Mouse (Mus musculus) right cerebral cortex, postnatal 10 days (tissue): Measurements from ENCODE around the gene Gapdhs.
"Not testable (repeated sequence)": the region's sequence is repeated elsewhere in the genome, so short reads cannot be mapped to it uniquely, and the experiment has no call there.

ENCODE experiments used
- DNase-seq, 2 experiments: peaks; one replicate each; pipeline ENCODE4 v3.0.0; 2021; ENCODE audit warnings: low spot score in 2 of 2

Gapdhs gene

DNA sequence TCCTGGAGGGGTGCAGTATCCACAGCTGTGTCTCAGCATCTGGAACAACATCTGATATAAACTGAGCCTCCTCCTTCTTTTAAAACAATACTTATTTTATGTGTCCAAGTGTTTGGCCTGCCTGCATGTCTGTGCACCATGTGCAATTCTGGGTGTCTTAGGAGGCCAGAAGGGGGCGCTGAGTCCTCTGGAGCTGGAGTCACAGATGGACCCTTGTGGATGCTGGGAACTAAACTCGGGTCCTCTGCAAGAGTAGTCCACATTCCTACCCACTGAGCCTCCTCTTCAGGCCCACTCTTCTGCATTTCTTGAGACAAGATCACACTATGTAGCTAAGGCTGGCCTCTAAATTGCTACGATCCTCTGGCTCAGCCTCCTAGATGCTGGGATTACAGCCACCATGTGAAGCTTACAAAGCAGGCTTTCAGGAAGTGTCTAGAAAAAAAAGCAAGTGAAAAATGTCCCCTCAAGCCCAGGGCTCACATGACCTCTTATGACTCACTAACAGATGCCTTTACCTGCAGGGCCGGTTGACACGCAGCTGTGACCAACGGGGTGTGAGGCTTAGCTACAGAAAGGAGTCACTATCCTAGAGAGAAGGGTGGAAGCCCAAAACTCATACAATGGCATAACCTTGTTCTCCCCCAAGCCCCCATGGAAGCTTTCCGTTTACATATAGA lies 4.2 kb upstream of the Gapdhs start:
- no peak for DNase-seq

GRCm38 (mm10) chr7:30744022-30744598 lies 629 bp upstream of the Gapdhs start:
- no peak for DNase-seq

- DNase-seq = not testable (repeated sequence)
These were observed 911 bp downstream of the Gapdhs start for GRCm38 (mm10) chr7:30742570-30742969.

GRCm38 (mm10) chr7:30736211-30736610 lies 7.3 kb downstream of the Gapdhs start:
- DNase-seq = no peak

DNA sequence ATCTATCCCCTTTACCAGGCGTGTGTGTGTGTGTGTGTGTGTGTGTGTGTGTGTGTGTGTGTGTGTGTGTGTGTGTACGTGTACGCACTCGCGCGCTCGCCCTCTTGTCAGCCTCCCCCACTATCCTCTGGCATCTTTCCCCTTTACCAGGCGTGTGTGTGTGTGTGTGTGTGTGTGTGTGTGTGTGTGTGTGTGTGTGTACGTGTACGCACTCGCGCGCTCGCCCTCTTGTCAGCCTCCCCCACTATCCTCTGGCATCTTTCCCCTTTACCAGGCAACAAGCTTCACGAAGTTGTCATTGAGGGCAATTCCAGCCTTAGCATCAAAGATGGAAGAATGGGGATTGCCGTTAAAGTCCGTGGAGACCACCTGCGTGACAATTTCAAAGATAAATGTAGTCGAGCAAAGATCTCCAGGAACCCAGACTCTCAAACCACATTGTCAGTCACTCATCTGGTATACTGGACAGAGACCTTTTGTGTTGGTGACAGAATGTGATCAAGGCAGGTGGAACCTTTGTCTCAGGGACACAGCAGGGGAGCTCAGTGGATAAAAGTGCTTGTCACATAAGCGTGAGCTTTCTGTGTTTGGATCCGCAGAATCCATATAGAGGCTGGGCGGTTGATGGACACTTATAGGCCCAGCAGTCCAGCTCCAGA lies 13.3 kb downstream of the Gapdhs start:
- DNase-seq = peak in 1 of 2 experiments; percentile 40

- DNase-seq = peak; percentile 97 to 98
These were observed 14.0 kb downstream of the Gapdhs start, which contains the start of gene Tmem147 for GRCm38 (mm10) chr7:30729396-30730063. Tmem147 (minus strand) TSS chr7:30729540.

DNA sequence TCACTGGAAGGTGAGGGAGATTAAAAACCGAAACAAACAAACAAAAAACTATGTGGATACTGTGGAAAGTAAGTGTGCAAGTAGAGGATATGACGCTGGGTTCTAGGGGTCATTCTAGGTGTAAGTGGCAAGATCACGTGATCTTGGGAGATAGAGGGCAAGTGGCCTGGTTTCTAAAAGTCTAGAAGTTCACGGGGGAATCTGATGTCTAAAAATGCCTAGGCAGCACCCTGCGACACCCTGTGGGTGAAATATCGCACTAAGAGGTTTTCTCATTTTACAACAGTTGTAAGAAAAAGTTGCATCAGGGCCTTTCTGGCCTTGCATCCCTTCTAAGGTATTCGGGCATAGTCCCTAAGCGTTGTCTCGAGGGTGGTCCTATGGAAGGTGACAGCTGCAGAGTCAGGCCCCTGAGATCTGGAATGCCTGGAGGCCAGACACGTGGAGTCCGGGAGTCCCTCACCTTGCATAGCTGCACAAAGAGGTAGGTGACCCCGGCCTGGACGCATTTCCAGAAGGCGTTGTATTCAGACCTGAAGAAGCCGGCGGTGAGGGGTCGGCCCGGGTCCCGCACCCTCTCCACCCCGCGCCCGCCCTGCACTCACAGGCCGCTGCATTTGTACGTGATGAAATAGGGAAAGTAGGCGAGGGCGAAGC lies 14.6 kb downstream of the Gapdhs start:
- no peak for DNase-seq

DNA sequence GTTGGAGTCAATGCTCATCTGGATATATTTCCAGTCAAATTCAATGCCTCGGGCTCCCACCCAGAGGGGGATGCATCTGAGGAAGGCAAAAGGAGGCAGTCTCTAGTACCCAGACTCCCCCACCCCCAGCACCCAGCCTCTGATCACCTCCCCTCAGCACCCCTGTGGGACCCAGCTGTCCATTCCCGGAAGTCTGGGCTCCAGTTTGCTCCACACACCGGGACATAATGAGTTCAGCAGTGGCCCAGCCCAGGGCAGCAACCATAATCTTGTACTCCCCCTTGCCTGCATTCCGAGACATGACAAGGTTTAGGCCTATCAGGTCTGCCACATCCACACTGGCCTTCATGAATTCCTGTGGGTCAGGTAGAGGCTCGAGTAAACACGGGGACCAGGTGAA lies 15.3 kb downstream of the Gapdhs start:
- no peak for DNase-seq

GRCm38 (mm10) chr7:30723274-30723953 lies 20.1 kb downstream of the Gapdhs start:
- no peak for DNase-seq

DNA sequence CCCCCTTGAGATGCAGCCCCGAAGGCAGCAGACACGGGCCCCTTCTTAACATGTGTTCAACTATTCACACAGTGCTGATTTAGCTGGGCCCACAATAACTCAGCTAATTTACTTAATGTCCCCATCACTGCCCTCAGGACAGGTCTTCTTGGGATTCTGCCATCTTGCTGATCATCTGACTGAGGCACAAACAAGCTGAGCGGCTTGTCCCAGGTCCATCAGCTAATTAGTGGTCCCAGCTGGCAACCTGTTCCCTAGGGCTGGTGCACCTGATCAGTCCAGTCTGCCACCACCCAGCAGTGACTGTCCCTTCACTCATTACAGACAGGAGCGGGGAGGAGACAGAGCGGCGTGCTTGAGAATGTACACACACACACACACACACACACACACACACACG lies 22.2 kb downstream of the Gapdhs start:
- no peak for DNase-seq

DNA sequence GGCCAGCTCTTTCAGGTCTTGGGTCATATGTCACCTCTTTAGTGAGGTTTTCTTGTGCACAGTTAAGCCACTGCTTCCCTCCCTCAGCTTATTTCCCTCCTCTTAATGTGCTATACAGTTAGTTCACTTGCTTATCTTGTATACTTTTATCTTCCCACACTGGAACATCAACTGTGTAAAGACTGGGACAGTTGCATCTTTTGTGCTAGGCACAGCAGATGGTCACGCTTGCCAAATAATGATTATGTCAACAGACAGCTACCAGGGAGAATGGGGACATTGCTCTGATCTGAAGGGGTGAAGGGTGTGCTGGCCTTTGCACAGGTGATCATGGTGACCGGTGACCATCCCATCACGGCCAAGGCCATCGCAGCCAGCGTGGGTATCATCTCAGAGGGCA lies 23.8 kb downstream of the Gapdhs start:
- DNase-seq = peak in 1 of 2 experiments; percentile 23

DNA sequence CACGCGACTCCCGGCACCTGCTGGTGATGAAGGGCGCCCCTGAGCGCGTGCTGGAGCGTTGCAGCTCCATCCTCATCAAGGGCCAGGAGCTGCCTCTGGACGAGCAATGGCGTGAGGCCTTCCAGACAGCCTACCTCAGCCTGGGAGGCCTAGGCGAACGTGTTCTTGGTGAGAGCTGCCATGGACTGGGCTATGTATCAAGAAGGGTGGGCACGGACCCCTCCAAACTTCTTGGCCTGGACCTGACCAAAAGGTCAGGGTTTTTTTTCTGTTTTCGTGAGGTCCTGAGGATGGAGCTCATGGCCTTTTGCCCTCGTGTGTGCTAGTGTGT lies 25.8 kb downstream of the Gapdhs start:
- DNase-seq = no peak

DNA sequence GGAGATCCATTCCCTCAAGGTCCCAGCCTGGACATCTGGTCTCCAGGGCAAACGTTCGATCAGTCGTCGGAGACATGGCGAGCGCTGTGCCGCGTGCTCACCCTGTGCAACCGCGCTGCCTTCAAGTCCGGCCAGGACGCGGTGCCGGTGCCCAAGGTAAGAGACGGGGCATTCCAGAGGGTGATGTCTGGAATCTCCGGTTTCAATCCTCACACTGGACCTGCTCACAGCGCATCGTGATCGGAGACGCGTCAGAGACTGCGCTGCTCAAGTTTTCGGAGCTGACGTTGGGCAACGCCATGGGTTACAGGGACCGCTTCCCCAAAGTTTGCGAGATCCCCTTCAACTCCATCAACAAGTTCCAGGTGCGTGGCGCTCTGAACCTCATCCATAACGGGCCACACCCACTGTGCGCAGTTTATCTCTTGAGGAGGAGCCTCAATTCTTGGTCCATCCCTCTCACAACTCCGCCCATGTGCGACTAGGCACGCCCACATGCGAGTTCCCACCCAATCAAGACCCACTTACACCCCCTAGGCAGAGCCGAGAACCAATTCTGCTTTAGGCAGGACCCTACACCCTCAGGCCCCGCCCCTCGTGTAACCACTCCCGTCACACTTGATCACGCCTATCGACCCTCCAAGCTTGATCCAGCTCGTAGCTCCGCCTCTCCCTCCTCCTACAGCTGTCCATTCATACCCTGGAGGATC lies 26.3 kb downstream of the Gapdhs start:
- peak; percentile 86 to 88 for DNase-seq

DNA sequence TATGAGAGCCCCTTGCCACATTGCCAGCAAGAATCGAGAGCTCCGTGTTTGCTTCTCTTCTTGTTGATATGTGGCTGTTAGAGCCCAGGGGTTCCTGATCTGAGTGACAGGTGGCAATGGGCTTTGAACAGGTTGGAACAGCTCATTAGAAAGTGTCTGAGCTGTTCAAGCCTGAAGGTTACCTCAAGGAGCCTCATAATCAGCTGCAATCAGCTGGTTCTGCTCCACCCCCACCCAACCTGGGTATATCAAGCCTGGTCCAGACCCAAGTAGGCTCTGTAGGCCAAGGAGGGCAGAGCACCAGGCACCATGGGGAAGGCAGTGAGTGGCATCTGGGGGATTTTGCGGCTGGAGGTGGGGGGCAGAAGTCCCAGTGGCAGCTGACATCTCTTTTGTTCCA lies 31.5 kb downstream of the Gapdhs start, which contains the start of gene Atp4a:
TSS of gene Atp4a (plus strand) at position 268 of the 400 bp plus-strand sequence.
- DNase-seq = no peak

DNA sequence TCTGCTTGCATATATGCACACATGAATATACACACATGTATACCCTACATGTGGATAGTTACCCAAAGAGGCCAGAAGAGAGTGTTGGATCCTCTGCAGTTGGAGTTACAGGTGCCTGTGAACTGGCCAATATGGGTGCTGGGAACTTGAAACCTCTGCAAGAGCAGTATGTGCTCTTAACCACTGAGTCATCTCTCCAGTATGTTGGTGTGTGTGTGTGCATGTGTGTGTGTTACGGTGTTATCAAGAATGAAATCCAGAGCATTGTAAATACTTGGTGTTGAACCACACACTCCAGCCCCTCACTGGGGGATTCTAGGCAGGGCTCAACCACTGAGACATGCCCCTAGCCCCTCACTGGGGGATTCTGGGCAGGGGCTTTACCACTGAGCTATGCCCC lies 36.0 kb downstream of the Gapdhs start:
- DNase-seq = no peak

- DNase-seq = no peak
These were observed 37.1 kb downstream of the Gapdhs start for GRCm38 (mm10) chr7:30706214-30706882.

GRCm38 (mm10) chr7:30698589-30698988 lies 44.9 kb downstream of the Gapdhs start, which contains the start of gene 2200002J24Rik:
2200002J24Rik (plus strand) TSS chr7:30698926.
- DNase-seq = no peak

GRCm38 (mm10) chr7:30698101-30698500 lies 45.4 kb downstream of the Gapdhs start:
- no peak for DNase-seq

DNA sequence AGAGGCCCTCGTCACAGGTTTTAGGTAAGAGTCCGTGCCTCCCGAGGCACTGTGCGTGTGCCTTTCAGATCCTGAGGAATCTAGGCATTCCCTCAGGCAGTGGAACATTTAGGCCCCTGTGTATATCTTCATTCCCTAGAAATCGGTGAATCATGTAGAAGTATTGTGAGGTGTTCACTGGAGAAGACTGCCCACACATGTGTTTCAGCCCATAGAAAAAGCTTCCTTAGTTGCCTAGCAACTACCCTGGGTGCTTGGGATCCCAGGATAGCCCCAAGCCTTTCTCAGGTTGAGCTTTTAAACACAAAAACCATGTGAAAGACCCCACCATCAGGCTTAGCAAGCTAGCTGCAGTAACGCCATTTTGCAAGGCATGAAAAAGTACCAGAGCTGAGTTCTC lies 55.2 kb downstream of the Gapdhs start:
- no peak for DNase-seq

GRCm38 (mm10) chr7:30683425-30683824 lies 60.1 kb downstream of the Gapdhs start:
- no peak for DNase-seq
